Mouse (Mus musculus): ENCODE measurements around the gene Iffo2. TPM values are rescaled to one million over a fixed set of nuclear protein-coding genes. Genes with fewer than 3 reads are reported as not detected.
"Not testable (repeated sequence)": the region's sequence is repeated elsewhere in the genome, so short reads cannot be mapped to it uniquely, and the experiment has no call there.

Gene Iffo2
- 4.8 and 5.8 TPM in 2 replicates for polyA plus RNA-seq (2014; fragmentation: Nextera tagmentation; extraction: Ambion mirVana)

GRCm38 (mm10) chr4:139530248-139530647 lies at the start of gene Iffo2:
Iffo2 (plus strand) TSS chr4:139530548.
- not testable (repeated sequence) for H3K4me3 ChIP-seq (ENCODE audit: low read depth, low read length); DNase-seq (ENCODE audit: low spot score)
- 82% methylated on average over 5 of the region's 5 CpGs for WGBS

GRCm38 (mm10) chr4:139481400-139481799 lies 48.9 kb upstream of the Iffo2 start:
- H3K4me3 ChIP-seq (ENCODE audit: low read depth, low read length): no peak overlapping the region
- H3K9ac ChIP-seq (ENCODE audit: low read depth, low read length): no peak overlapping the region
- H3K36me3 ChIP-seq (ENCODE audit: control insufficient read depth, insufficient read depth, low read length): peaks cover 99% of the 10 kb centered on the region
- H3K9me3 ChIP-seq (ENCODE audit: control insufficient read depth, low read length): no peaks in the 10 kb centered on the region
- ATAC-seq (ENCODE audit: low read depth) (no peak), DNase-seq (ENCODE audit: low spot score) (no peak)
- no peaks in the 10 kb centered on the region for H3K4me1 ChIP-seq (ENCODE audit: control insufficient read depth, insufficient read depth, low read length)
- no peak overlapping the region for H3K27ac ChIP-seq (replicated peaks; ENCODE audit: low read depth, low read length)
- no peak overlapping the region for H3K4me2 ChIP-seq (ENCODE audit: low read depth, low read length)
- WGBS: 88% methylated on average over 1 of the region's 1 CpGs
- H3K27me3 ChIP-seq (replicated peaks; ENCODE audit: control insufficient read depth, insufficient read depth, low read length): no peaks in the 10 kb centered on the region

More at GRCm38 (mm10) chr4:139530248-139530647, at the start of gene Iffo2:
- not testable (repeated sequence) for H3K4me2 ChIP-seq (ENCODE audit: low read depth, low read length); H3K9ac ChIP-seq (ENCODE audit: low read depth, low read length); ATAC-seq (ENCODE audit: low read depth); H3K27ac ChIP-seq (replicated peaks; ENCODE audit: low read depth, low read length); H3K27me3 ChIP-seq (replicated peaks; ENCODE audit: control insufficient read depth, insufficient read depth, low read length); H3K9me3 ChIP-seq (ENCODE audit: control insufficient read depth, low read length); H3K36me3 ChIP-seq (ENCODE audit: control insufficient read depth, insufficient read depth, low read length); H3K4me1 ChIP-seq (ENCODE audit: control insufficient read depth, insufficient read depth, low read length)

DNA sequence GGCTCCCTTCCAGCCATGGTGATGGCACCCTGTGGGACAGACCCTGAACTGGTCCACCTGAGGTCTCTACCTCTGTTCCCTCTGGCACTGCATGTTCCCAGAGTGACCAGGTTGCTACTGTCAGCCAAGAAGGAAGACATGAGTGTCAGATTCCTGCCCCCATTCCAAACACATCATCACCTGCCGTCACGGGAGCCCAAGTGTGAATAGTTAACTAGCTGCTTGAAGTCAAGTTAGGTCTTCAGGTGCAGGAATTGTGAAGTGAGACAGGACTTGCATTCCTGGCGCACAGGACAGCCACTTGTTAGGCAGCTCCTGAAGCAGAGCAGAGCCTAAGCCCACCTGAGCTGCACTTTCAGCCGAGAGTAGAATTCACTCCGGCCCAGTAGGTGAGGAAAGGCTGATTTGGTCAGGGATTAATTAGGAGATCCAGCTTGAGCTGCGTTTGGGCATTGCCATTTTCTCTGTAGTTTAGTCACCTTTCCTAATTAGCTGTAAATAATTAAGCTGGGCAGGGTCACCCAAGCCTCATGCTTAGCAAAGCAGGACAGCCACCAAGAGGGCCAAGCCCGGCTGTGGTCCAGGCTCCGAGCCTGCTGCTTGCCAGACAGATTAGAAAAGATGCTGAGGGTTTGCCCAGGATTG lies 46.8 kb upstream of the Iffo2 start:
- H3K9ac ChIP-seq (ENCODE audit: low read depth, low read length): no peak overlapping the region
- H3K4me3 ChIP-seq (ENCODE audit: low read depth, low read length): no peak overlapping the region
- H3K4me2 ChIP-seq (ENCODE audit: low read depth, low read length): no peak overlapping the region
- WGBS: 90% methylated on average over 8 of the region's 8 CpGs
- no peaks in the 10 kb centered on the region for H3K9me3 ChIP-seq (ENCODE audit: control insufficient read depth, low read length)
- DNase-seq (ENCODE audit: low spot score) (no peak), ATAC-seq (ENCODE audit: low read depth) (no peak)
- no peaks in the 10 kb centered on the region for H3K4me1 ChIP-seq (ENCODE audit: control insufficient read depth, insufficient read depth, low read length)
- no peaks in the 10 kb centered on the region for H3K27me3 ChIP-seq (replicated peaks; ENCODE audit: control insufficient read depth, insufficient read depth, low read length)
- peaks cover 100% of the 10 kb centered on the region for H3K36me3 ChIP-seq (ENCODE audit: control insufficient read depth, insufficient read depth, low read length)
- no peak overlapping the region for H3K27ac ChIP-seq (replicated peaks; ENCODE audit: low read depth, low read length)

- H3K9ac ChIP-seq (ENCODE audit: low read depth, low read length): no peak overlapping the region
- no peak overlapping the region for H3K4me3 ChIP-seq (ENCODE audit: low read depth, low read length)
- no peaks in the 10 kb centered on the region for H3K4me1 ChIP-seq (ENCODE audit: control insufficient read depth, insufficient read depth, low read length)
- H3K4me2 ChIP-seq (ENCODE audit: low read depth, low read length): no peak overlapping the region
- no peak overlapping the region for H3K27ac ChIP-seq (replicated peaks; ENCODE audit: low read depth, low read length)
- H3K9me3 ChIP-seq (ENCODE audit: control insufficient read depth, low read length): no peaks in the 10 kb centered on the region
- DNase-seq (ENCODE audit: low spot score) (no peak), ATAC-seq (ENCODE audit: low read depth) (no peak)
- 72% methylated on average over 6 of the region's 7 CpGs for WGBS
- no peaks in the 10 kb centered on the region for H3K27me3 ChIP-seq (replicated peaks; ENCODE audit: control insufficient read depth, insufficient read depth, low read length)
- peaks cover 100% of the 10 kb centered on the region for H3K36me3 ChIP-seq (ENCODE audit: control insufficient read depth, insufficient read depth, low read length)
These were observed 45.9 kb upstream of the Iffo2 start for GRCm38 (mm10) chr4:139484496-139484895.

DNA sequence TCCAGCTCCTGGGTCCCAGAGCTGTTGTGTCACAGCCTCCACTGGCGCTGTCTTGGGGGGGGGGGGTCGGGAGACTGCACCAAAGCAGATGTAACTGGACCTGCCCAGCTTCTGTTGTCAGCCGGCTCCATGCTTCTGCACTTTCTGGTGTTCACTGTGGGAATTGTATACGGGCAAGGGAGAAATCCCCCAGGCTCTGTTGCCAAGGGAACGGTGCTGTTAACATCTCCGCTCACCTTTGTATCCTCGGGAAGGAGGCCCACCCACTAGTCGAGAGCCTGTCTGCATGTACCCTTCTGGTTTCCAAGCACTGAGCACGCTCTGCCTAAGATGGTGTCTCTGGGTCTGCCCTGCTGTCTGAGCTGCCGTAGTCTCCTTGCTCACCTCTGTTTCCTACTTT lies 43.3 kb upstream of the Iffo2 start:
- Histone ChIP-seq H3K4me2 (ENCODE audit: low read depth, low read length) (no peak overlapping the region), H3K27ac (replicated peaks; ENCODE audit: low read depth, low read length) (no peak overlapping the region), H3K4me1 (ENCODE audit: control insufficient read depth, insufficient read depth, low read length) (no peaks in the 10 kb centered on the region), H3K27me3 (replicated peaks; ENCODE audit: control insufficient read depth, insufficient read depth, low read length) (no peaks in the 10 kb centered on the region), H3K9me3 (ENCODE audit: control insufficient read depth, low read length) (no peaks in the 10 kb centered on the region), H3K9ac (ENCODE audit: low read depth, low read length) (no peak overlapping the region), H3K36me3 (ENCODE audit: control insufficient read depth, insufficient read depth, low read length) (peaks cover 97% of the 10 kb centered on the region), H3K4me3 (ENCODE audit: low read depth, low read length) (no peak overlapping the region)
- 48% methylated on average over 9 of the region's 10 CpGs for WGBS
- ATAC-seq (ENCODE audit: low read depth) (peak; percentile 60), DNase-seq (ENCODE audit: low spot score) (peak; percentile 60)

GRCm38 (mm10) chr4:139488325-139488724 lies 42.0 kb upstream of the Iffo2 start:
- Histone ChIP-seq H3K36me3 (ENCODE audit: control insufficient read depth, insufficient read depth, low read length) (peaks cover 88% of the 10 kb centered on the region), H3K27me3 (replicated peaks; ENCODE audit: control insufficient read depth, insufficient read depth, low read length) (no peaks in the 10 kb centered on the region), H3K4me1 (ENCODE audit: control insufficient read depth, insufficient read depth, low read length) (no peaks in the 10 kb centered on the region), H3K9ac (ENCODE audit: low read depth, low read length) (no peak overlapping the region), H3K27ac (replicated peaks; ENCODE audit: low read depth, low read length) (no peak overlapping the region), H3K4me2 (ENCODE audit: low read depth, low read length) (no peak overlapping the region), H3K4me3 (ENCODE audit: low read depth, low read length) (no peak overlapping the region), H3K9me3 (ENCODE audit: control insufficient read depth, low read length) (no peaks in the 10 kb centered on the region)
- ATAC-seq (ENCODE audit: low read depth): no peak
- no peak for DNase-seq (ENCODE audit: low spot score)
- 90% methylated on average over 5 of the region's 5 CpGs for WGBS

DNA sequence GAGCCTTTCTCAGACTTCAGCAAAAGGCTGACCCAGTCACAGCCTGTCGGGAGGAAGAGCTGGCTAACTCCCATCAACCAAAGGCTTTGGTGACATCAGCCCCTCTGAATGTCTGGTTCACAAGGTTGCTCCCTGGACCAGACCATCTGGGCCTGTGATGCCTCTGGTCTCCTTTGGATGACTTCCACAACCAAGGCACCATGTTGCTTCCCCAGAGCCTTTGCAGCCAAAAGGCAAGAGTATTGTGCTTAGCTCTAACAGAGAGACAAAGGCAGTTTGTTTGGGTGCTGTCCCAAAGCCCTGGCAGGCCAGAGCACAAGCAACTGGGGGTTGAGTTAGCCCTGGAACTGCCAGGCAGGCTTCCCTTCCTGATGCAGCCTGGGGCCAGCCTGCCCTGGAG lies 40.4 kb upstream of the Iffo2 start:
- Histone ChIP-seq H3K27ac (replicated peaks; ENCODE audit: low read depth, low read length) (no peak overlapping the region), H3K27me3 (replicated peaks; ENCODE audit: control insufficient read depth, insufficient read depth, low read length) (no peaks in the 10 kb centered on the region), H3K4me1 (ENCODE audit: control insufficient read depth, insufficient read depth, low read length) (no peaks in the 10 kb centered on the region), H3K9me3 (ENCODE audit: control insufficient read depth, low read length) (no peaks in the 10 kb centered on the region), H3K4me2 (ENCODE audit: low read depth, low read length) (no peak overlapping the region), H3K36me3 (ENCODE audit: control insufficient read depth, insufficient read depth, low read length) (peaks cover 71% of the 10 kb centered on the region), H3K9ac (ENCODE audit: low read depth, low read length) (no peak overlapping the region), H3K4me3 (ENCODE audit: low read depth, low read length) (no peak overlapping the region)
- ATAC-seq (ENCODE audit: low read depth) (no peak), DNase-seq (ENCODE audit: low spot score) (no peak)
- WGBS: 92% methylated on average over 1 of the region's 1 CpGs

GRCm38 (mm10) chr4:139490413-139491055 lies 39.8 kb upstream of the Iffo2 start:
- peak; percentile 33 for DNase-seq (ENCODE audit: low spot score)
- Histone ChIP-seq H3K4me1 (ENCODE audit: control insufficient read depth, insufficient read depth, low read length) (no peaks in the 10 kb centered on the region), H3K4me3 (ENCODE audit: low read depth, low read length) (no peak overlapping the region), H3K4me2 (ENCODE audit: low read depth, low read length) (no peak overlapping the region), H3K9me3 (ENCODE audit: control insufficient read depth, low read length) (no peaks in the 10 kb centered on the region), H3K27ac (replicated peaks; ENCODE audit: low read depth, low read length) (no peak overlapping the region), H3K36me3 (ENCODE audit: control insufficient read depth, insufficient read depth, low read length) (peaks cover 66% of the 10 kb centered on the region), H3K9ac (ENCODE audit: low read depth, low read length) (no peak overlapping the region), H3K27me3 (replicated peaks; ENCODE audit: control insufficient read depth, insufficient read depth, low read length) (no peaks in the 10 kb centered on the region)
- 78% methylated on average over 11 of the region's 11 CpGs for WGBS
- no peak for ATAC-seq (ENCODE audit: low read depth)
